Mouse (Mus musculus): ENCODE results near the gene Veph1. TPM values are rescaled to one million over a fixed set of nuclear protein-coding genes. Genes with fewer than 3 reads are reported as not detected.

Gene Veph1
- total and polyA plus RNA-seq, 3 experiments, result not detected

DNA sequence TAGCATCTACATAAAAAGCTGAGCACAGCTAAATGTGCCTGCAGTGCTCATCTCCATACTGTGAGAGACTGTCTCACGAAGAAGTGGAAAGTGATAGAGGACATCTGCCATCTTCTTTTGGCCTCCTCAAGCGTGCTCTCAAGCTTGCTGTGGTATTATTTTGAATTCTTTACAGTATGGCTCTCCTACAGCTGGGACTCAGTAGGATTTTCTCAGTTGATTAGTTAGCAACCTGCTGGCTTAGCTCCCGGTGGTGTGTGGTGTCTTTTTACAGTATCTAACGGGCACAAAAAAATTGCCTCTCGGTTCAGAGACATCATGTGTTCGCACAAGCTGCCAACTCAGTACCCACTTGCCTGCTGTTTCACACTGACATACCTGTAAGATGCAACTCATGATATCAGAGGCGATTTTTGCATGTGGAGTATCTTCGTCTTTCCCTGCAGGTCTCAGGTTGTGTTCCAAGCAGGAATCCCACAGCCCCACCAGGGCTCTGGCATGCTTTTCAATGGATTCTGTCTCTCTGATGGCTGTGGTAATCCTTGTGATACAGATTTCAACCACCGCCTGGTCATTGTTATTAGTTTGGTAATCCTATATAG, 42.0 kb downstream of the Veph1 start:
- H3K27me3 ChIP-seq (replicated peaks), result no peaks in the 10 kb centered on the region
- dilution Hi-C loops (cut with MboI; ENCODE audit: extremely low pct_ligation_motif_present, extremely low pct_unique_long_range_greater_than_20kb, low sequenced_read_pairs), result no loop called here

GRCm38 (mm10) chr3:66251842-66252241, 44.8 kb downstream of the Veph1 start:
- dilution Hi-C loops (cut with MboI; ENCODE audit: extremely low pct_ligation_motif_present, extremely low pct_unique_long_range_greater_than_20kb, low sequenced_read_pairs) (no loop called here), in situ Hi-C loops (cut with MboI; ENCODE audit: low pct_ligation_motif_present, low pct_unique_long_range_greater_than_20kb, low sequenced_read_pairs) (no loop called here)
- H3K4me3 ChIP-seq (replicated peaks in 1 of 3; ENCODE audit: low read depth in 2 of 3, low read length in 2 of 3, poor library complexity in 1 of 3), result no peak overlapping the region
- H3K9ac ChIP-seq (ENCODE audit: insufficient read depth, low read depth), result no peak overlapping the region
- H3K4me2 ChIP-seq (ENCODE audit: insufficient read depth, low read depth, poor library complexity, severe bottlenecking), result no peak overlapping the region
- no peaks in the 10 kb centered on the region for H3K4me1 ChIP-seq (ENCODE audit: control insufficient read depth in 1 of 2, insufficient read depth in 2 of 2)
- no peak for DNase-seq (ENCODE audit: extremely low read depth)
- H3K27ac ChIP-seq (ENCODE audit: insufficient read depth, low read depth), result no peak overlapping the region
- no peaks in the 10 kb centered on the region for H3K36me3 ChIP-seq (replicated peaks in 1 of 2; ENCODE audit: control insufficient read depth in 1 of 2, insufficient read depth in 1 of 2, low read length in 1 of 2)
- no peak for TF ChIP-seq MXI1 (IDR thresholded peaks at IDR 0.05; ENCODE audit: low read depth, low read length)
- TF ChIP-seq CHD2 (IDR thresholded peaks at IDR 0.05; ENCODE audit: low read length), result no peak
- TF ChIP-seq ZC3H11A (IDR thresholded peaks at IDR 0.05; ENCODE audit: low read depth, low read length), result no peak
- TF ChIP-seq JUN (IDR thresholded peaks at IDR 0.05; ENCODE audit: insufficient read depth, low read depth, low read length), result no peak
- no peak for TF ChIP-seq NELFE (IDR thresholded peaks at IDR 0.05; ENCODE audit: low read depth, low read length)
- no peak for TF ChIP-seq CTCF (conservative IDR thresholded peaks at IDR 0.05 in 1 of 2, IDR thresholded peaks at IDR 0.05 in 1 of 2; ENCODE audit: low read depth in 2 of 2, low read length in 2 of 2)
- no peak for TF ChIP-seq MEF2A (IDR thresholded peaks at IDR 0.05; ENCODE audit: borderline replicate concordance, low read depth, low read length)
- TF ChIP-seq UBTF (IDR thresholded peaks at IDR 0.05; ENCODE audit: low read depth, low read length), result no peak
- TF ChIP-seq SIN3A (IDR thresholded peaks at IDR 0.05; ENCODE audit: low read length), result no peak
- no peak for TF ChIP-seq MAFK (IDR thresholded peaks at IDR 0.05; ENCODE audit: insufficient replicate concordance, low read length)
- TF ChIP-seq E2F4 (IDR thresholded peaks at IDR 0.05; ENCODE audit: insufficient replicate concordance, low read depth, low read length), result no peak
- TF ChIP-seq HCFC1 (IDR thresholded peaks at IDR 0.05; ENCODE audit: low read depth, low read length), result no peak
- no peak for TF ChIP-seq ZMIZ1 (IDR thresholded peaks at IDR 0.05; ENCODE audit: low read depth, low read length)
- no peak for TF ChIP-seq POLR2AphosphoS2 (IDR thresholded peaks at IDR 0.05; ENCODE audit: low read depth, low read length)
- no peak for TF ChIP-seq NRF1 (IDR thresholded peaks at IDR 0.05; ENCODE audit: low read depth, low read length)
- no peaks in the 10 kb centered on the region for H3K27me3 ChIP-seq (replicated peaks)
- H3K9me3 ChIP-seq (replicated peaks; ENCODE audit: low read length), result no peaks in the 10 kb centered on the region
- H3K79me2 ChIP-seq (replicated peaks; ENCODE audit: control insufficient read depth, extremely low read depth, insufficient read depth, poor library complexity, severe bottlenecking), result no peaks in the 10 kb centered on the region

More for the DNA sequence above, 42.0 kb downstream of the Veph1 start:
- H3K4me3 ChIP-seq (replicated peaks in 1 of 3; ENCODE audit: low read depth in 2 of 3, low read length in 2 of 3, poor library complexity in 1 of 3), result no peak overlapping the region
- no peaks in the 10 kb centered on the region for H3K36me3 ChIP-seq (replicated peaks in 1 of 2; ENCODE audit: control insufficient read depth in 1 of 2, insufficient read depth in 1 of 2, low read length in 1 of 2)
- in situ Hi-C loops (cut with MboI; ENCODE audit: low pct_ligation_motif_present, low pct_unique_long_range_greater_than_20kb, low sequenced_read_pairs), result no loop called here
- H3K9me3 ChIP-seq (replicated peaks; ENCODE audit: low read length), result no peaks in the 10 kb centered on the region
- H3K79me2 ChIP-seq (replicated peaks; ENCODE audit: control insufficient read depth, extremely low read depth, insufficient read depth, poor library complexity, severe bottlenecking), result no peaks in the 10 kb centered on the region
- H3K4me1 ChIP-seq (ENCODE audit: control insufficient read depth in 1 of 2, insufficient read depth in 2 of 2), result no peaks in the 10 kb centered on the region
- DNase-seq (ENCODE audit: extremely low read depth), result no peak
- TF ChIP-seq CHD1 (IDR thresholded peaks at IDR 0.05; ENCODE audit: low read depth, low read length) (no peak), EP300 (IDR thresholded peaks at IDR 0.05; ENCODE audit: low read length) (no peak), KAT2A (IDR thresholded peaks at IDR 0.05; ENCODE audit: insufficient replicate concordance, low read length) (no peak), BHLHE40 (IDR thresholded peaks at IDR 0.05; ENCODE audit: low read depth, low read length) (no peak), MYC (IDR thresholded peaks at IDR 0.05; ENCODE audit: low read depth, low read length) (no peak), USF2 (conservative IDR thresholded peaks at IDR 0.05; ENCODE audit: low read depth, low read length) (no peak), PAX5 (IDR thresholded peaks at IDR 0.05; ENCODE audit: low read length) (no peak), CTCF (conservative IDR thresholded peaks at IDR 0.05 in 1 of 2, IDR thresholded peaks at IDR 0.05 in 1 of 2; ENCODE audit: low read depth in 2 of 2, low read length in 2 of 2) (no peak)
- no peak overlapping the region for H3K9ac ChIP-seq (ENCODE audit: insufficient read depth, low read depth)
- no peak overlapping the region for H3K4me2 ChIP-seq (ENCODE audit: insufficient read depth, low read depth, poor library complexity, severe bottlenecking)
- H3K27ac ChIP-seq (ENCODE audit: insufficient read depth, low read depth), result no peak overlapping the region
